In genomic region chr6:39872306-39872900, GRCm38 (mm10) we compare ENCODE assay signal across 8 mouse cellular contexts. TPM values are rescaled to one million over a fixed set of nuclear protein-coding genes. Genes with fewer than 3 reads are reported as not detected.
DNase-seq lines count a peak whose midpoint lies in the region; ATAC-seq and TF ChIP-seq lines count a peak whose summit lies in the region.

No protein-coding gene starts in this region.

- peaks cover 17% of the 10 kb centered on the region for H3K4me1 ChIP-seq in limb, embryonic 11.5 days (ENCODE audit: control insufficient read depth, insufficient read depth, low read length)
- H3K4me1 ChIP-seq in olfactory bulb, adult 2 months (ENCODE audit: control insufficient read depth, insufficient read depth, low read length) = peaks cover 14% of the 10 kb centered on the region

- peak overlapping the region; percentile 92 for H3K4me2 ChIP-seq in limb, embryonic 11.5 days (ENCODE audit: low read depth, severe bottlenecking)

- H3K36me3 ChIP-seq in limb, embryonic 11.5 days (ENCODE audit: control insufficient read depth, insufficient read depth, low read length) = no peaks in the 10 kb centered on the region

- DNase-seq in cerebellum, postnatal 10 days = peak; percentile 71 to 78
- DNase-seq in cerebellum, adult 9-11 months = no peak
- DNase-seq in thymus, postnatal 4 days = peak; percentile 9
- no peak for DNase-seq in thymus, postnatal 0 days (ENCODE audit: low spot score)
- DNase-seq in gastrocnemius, postnatal 25 days = peak; percentile 28
- no peak for DNase-seq in limb, embryonic 11.5 days (ENCODE audit: low spot score)
- DNase-seq in spleen, adult 12 weeks (ENCODE audit: low spot score) = no peak

- no peak overlapping the region for H3K9ac ChIP-seq in limb, embryonic 11.5 days (ENCODE audit: low read length)

- peak; percentile 33 for ATAC-seq in limb, embryonic 11.5 days (ENCODE audit: insufficient number of reproducible peaks, low FRiP score, low TSS enrichment, low read depth)

- H3K4me3 ChIP-seq in limb, embryonic 11.5 days (ENCODE audit: low read depth, low read length) = peak overlapping the region; percentile 37
- peak overlapping the region; percentile 67 for H3K4me3 ChIP-seq in olfactory bulb, adult 2 months (ENCODE audit: insufficient read depth, low read depth, low read length)

- no peak for TF ChIP-seq CTCF in olfactory bulb, adult 2 months (IDR thresholded peaks at IDR 0.05; ENCODE audit: insufficient read depth, low read depth, low read length)

- no peak for TF ChIP-seq POLR2A in olfactory bulb, adult 2 months (IDR thresholded peaks at IDR 0.05; ENCODE audit: insufficient read depth, low read depth, low read length)

- WGBS in limb, embryonic 11.5 days = under 1% methylated on average over 39 of the region's 39 CpGs
- WGBS in olfactory bulb, adult 2 months = under 1% methylated on average over 39 of the region's 39 CpGs

- no peaks in the 10 kb centered on the region for H3K9me3 ChIP-seq in limb, embryonic 11.5 days (ENCODE audit: control insufficient read depth, low read length)

- H3K27ac ChIP-seq in limb, embryonic 11.5 days (replicated peaks; ENCODE audit: low read depth, low read length) = no peak overlapping the region
- no peak overlapping the region; the same call in 1 of the 2 replicates for H3K27ac ChIP-seq in olfactory bulb, adult 2 months (ENCODE audit: insufficient read depth, low read depth, low read length)

- peaks cover 55% of the 10 kb centered on the region for H3K27me3 ChIP-seq in limb, embryonic 11.5 days (ENCODE audit: control insufficient read depth, insufficient read depth, low read length)

RNA-seq across cellular contexts. Expression of gene Tmem178b, which starts 0.7 kb away (rescaled TPM):
- 0.08 TPM in 1 of 2 replicates, not detected in the other for polyA plus RNA-seq in thymus, postnatal 0 days (2015; fragmentation: Nextera tagmentation; extraction: Ambion mirVana)
- total RNA-seq in gastrocnemius, postnatal 25 days (2021) = 1 to 10 TPM; 3.3 to 3.4 TPM
- polyA plus RNA-seq in limb, embryonic 11.5 days (2014; fragmentation: Nextera tagmentation; extraction: Ambion mirVana) = 0.13 and 0.27 TPM in 2 replicates
- polyA plus RNA-seq in olfactory bulb, adult 2 months (2012; ENCODE audit: insufficient read depth, insufficient read length, low replicate concordance, missing spikeins) = not detected in 2 replicates

Comparison
In these comparisons a context has a peak if more than half of its experiments do, and no peak if none do; other contexts are left out.
1. DNase-seq: peak in cerebellum, postnatal 10 days (2 of 2), thymus, postnatal 4 days (single experiment) and gastrocnemius, postnatal 25 days (single experiment); none in cerebellum, adult 9-11 months (single experiment), thymus, postnatal 0 days (single experiment), limb, embryonic 11.5 days (single experiment) and spleen, adult 12 weeks (single experiment).
2. RNA of gene Tmem178b, which starts 0.7 kb away (polyA plus RNA-seq): not detected in olfactory bulb, adult 2 months; 0.13 to 0.27 TPM in limb, embryonic 11.5 days and 0.08 TPM in thymus, postnatal 0 days; every median in the first group is over 10 times any median in the second.